Mouse (Mus musculus) hindbrain, embryonic 12.5 days (tissue): ENCODE measurements around the gene Sf1. TPM values are rescaled to one million over a fixed set of nuclear protein-coding genes. Genes with fewer than 3 reads are reported as not detected.

Experiments
- ATAC-seq: fragments of 200-750 bp; cut with Nextera tagmentation; 2 replicates; pipeline ENCODE4 v1.8.0; 2017; ENCODE audit warnings: moderate TSS enrichment; ENCODE audit not compliant: low FRiP score
- H3K27ac ChIP-seq: fragments of 300-500 bp; sonication (generic); 2 replicates; pipeline ENCODE4 v1.5.1; 2016; ENCODE audit warnings: mild to moderate bottlenecking
- H3K27me3 ChIP-seq: fragments of 300-500 bp; sonication (generic); 2 replicates; pipeline ENCODE4 v1.6.1; 2016; ENCODE audit warnings: mild to moderate bottlenecking
- H3K36me3 ChIP-seq: fragments of 300-500 bp; sonication (generic); 2 replicates; pipeline ENCODE4 v1.6.1; 2016; ENCODE audit warnings: mild to moderate bottlenecking
- H3K4me1 ChIP-seq: fragments of 300-500 bp; sonication (generic); 2 replicates; pipeline ENCODE4 v1.6.1; 2016
- H3K4me2 ChIP-seq: fragments of 300-500 bp; sonication (generic); replicated peaks from 2 replicates; pipeline ENCODE4 v1.6.1; 2016; ENCODE audit warnings: mild to moderate bottlenecking
- H3K4me3 ChIP-seq: fragments of 300-500 bp; sonication (generic); 2 replicates; pipeline ENCODE4 v1.5.1; 2016; ENCODE audit warnings: mild to moderate bottlenecking
- H3K9ac ChIP-seq: fragments of 300-500 bp; sonication (generic); 2 replicates; pipeline ENCODE4 v1.6.1; 2016; ENCODE audit warnings: mild to moderate bottlenecking, moderate library complexity
- H3K9me3 ChIP-seq: fragments of 300-500 bp; sonication (generic); replicated peaks from 2 replicates; pipeline ENCODE4 v1.6.1; 2016; ENCODE audit warnings: mild to moderate bottlenecking
- WGBS: fragments of 180-500 bp; shearing (Covaris S2); methylation state at CpG from one replicate; pipeline ENCODE4 v1.1.7; 2016; 5-methylcytosine and 5-hydroxymethylcytosine counted together
- polyA plus RNA-seq: library from polyadenylated mRNA; unstranded; fragments of >200 nt; fragmentation: Nextera tagmentation; extraction: Ambion mirVana; gene quantifications from 2 replicates; pipeline ENCODE4 v1.2.1, GENCODE M21; 2016

The Sf1 gene
- polyA plus RNA-seq, 1 experiment from 2014 or later = 168 TPM

DNA sequence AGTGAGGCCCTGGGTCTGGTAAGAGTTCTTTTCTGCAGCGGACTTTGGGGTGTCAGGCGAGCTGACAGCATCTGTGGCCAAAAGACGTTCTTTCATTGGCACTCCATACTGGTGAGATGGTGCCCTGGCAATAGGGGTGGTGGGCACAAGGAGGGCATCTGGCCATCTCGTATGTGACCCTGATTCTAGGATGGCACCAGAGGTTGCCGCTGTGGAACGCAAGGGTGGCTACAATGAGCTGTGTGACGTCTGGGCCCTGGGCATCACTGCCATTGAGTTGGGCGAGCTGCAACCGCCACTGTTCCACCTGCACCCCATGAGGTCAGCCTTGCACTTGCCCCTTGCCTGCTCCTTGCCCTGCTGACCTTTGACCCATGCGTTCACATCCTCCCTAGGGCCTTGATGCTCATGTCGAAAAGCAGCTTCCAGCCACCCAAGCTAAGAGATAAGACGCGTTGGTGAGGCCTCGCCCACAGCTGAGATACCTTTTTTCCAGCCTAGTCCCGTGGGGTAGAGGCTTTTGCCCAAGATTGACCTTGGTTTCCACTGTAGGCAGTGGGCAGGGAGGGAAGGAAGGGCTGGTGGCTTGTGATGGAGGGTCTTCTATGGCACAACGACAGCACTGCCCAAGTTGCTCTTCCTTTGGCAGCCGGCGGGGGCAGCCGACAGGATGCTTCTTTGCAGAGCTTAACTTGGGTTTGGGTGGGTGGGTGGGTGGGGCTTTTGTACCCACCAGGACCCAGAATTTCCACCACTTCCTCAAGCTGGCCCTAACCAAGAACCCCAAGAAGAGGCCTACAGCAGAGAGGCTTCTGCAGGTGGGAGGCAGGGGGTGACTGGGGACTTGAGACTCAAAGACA is 20.2 kb upstream of the Sf1 start:
- no peak overlapping the region for H3K4me2 ChIP-seq
- no peak overlapping the region for H3K4me3 ChIP-seq
- no peak for ATAC-seq
- no peak overlapping the region for H3K9ac ChIP-seq
- peaks cover 76% of the 10 kb centered on the region for H3K36me3 ChIP-seq
- H3K4me1 ChIP-seq = peaks cover 18% of the 10 kb centered on the region
- H3K9me3 ChIP-seq = no peaks in the 10 kb centered on the region
- no peaks in the 10 kb centered on the region for H3K27me3 ChIP-seq
- no peak overlapping the region for H3K27ac ChIP-seq
- WGBS = 89% methylated on average over 18 of the region's 19 CpGs

DNA sequence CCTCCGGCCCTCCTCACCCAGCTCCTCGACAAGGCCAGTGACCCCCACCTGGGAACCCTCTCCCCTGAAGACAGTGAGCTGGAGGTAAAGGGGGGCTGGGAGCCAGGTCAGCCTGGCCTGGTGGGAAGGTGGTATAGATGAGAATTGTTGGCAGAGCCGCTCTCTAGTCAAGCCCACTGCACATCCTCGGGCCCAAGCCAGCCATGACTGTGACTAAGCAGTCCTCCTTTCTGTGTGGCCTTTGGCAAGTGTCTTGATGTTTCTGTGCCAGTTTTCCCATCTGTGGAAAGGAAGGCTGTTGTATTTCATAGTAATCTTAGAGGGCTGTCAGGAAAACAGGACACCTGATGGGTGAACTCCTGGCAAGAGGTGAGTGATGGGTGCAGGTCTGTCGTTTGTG is 19.5 kb upstream of the Sf1 start:
- no peak overlapping the region for H3K4me2 ChIP-seq
- ATAC-seq = no peak
- H3K27ac ChIP-seq = no peak overlapping the region
- peaks cover 69% of the 10 kb centered on the region for H3K36me3 ChIP-seq
- H3K4me3 ChIP-seq = no peak overlapping the region
- WGBS = 87% methylated on average over 5 of the region's 5 CpGs
- no peaks in the 10 kb centered on the region for H3K9me3 ChIP-seq
- no peaks in the 10 kb centered on the region for H3K27me3 ChIP-seq
- H3K4me1 ChIP-seq = peaks cover 24% of the 10 kb centered on the region
- H3K9ac ChIP-seq = no peak overlapping the region

DNA sequence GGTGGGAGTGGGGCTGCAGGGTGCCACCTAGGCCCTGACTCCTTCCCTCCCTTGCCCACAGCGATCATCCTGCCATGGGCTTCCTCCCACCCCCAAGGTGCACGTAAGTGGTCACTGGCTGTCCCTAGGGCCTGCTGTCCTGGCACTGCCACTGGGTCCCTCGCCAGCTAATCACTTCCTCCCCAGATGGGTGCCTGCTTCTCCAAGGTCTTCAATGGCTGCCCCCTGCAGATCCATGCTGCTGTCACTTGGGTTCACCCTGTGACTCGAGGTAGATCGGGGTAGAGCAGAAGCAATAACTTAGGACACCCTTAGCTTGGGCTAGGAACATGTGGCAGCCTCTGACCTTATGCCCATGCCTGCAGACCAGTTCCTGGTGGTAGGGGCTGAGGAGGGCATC is 17.5 kb upstream of the Sf1 start:
- ATAC-seq = no peak
- 86% methylated on average over 5 of the region's 5 CpGs for WGBS
- peaks cover 61% of the 10 kb centered on the region for H3K36me3 ChIP-seq
- H3K9ac ChIP-seq = no peak overlapping the region
- H3K4me2 ChIP-seq = no peak overlapping the region
- peaks cover 23% of the 10 kb centered on the region for H3K4me1 ChIP-seq
- no peaks in the 10 kb centered on the region for H3K27me3 ChIP-seq
- no peak overlapping the region for H3K27ac ChIP-seq
- H3K4me3 ChIP-seq = no peak overlapping the region
- no peaks in the 10 kb centered on the region for H3K9me3 ChIP-seq

DNA sequence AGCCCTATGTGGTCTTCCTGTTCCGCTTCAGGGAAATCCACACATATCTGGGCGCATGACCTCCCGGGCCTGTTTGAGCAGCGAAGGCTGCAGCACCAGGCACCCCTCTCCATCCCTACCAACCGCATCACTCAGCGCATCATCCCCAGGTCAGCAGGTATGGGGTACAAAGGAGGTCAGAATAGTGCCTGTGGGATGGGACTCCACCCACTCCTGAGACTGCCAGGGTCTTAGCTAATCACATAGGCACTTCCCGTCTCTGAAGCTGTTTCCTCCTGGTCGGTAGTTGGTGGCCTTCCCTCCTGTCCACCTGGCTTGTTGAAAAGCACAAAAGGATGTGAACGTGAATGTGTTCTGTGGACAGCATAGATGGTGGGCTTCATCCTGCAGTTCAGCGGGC is 16.8 kb upstream of the Sf1 start:
- Histone ChIP-seq H3K27ac (no peak overlapping the region), H3K27me3 (no peaks in the 10 kb centered on the region), H3K9me3 (no peaks in the 10 kb centered on the region), H3K4me2 (no peak overlapping the region), H3K36me3 (peaks cover 61% of the 10 kb centered on the region), H3K9ac (no peak overlapping the region), H3K4me1 (peaks cover 16% of the 10 kb centered on the region), H3K4me3 (no peak overlapping the region)
- ATAC-seq = no peak
- WGBS = 90% methylated on average over 10 of the region's 10 CpGs

DNA sequence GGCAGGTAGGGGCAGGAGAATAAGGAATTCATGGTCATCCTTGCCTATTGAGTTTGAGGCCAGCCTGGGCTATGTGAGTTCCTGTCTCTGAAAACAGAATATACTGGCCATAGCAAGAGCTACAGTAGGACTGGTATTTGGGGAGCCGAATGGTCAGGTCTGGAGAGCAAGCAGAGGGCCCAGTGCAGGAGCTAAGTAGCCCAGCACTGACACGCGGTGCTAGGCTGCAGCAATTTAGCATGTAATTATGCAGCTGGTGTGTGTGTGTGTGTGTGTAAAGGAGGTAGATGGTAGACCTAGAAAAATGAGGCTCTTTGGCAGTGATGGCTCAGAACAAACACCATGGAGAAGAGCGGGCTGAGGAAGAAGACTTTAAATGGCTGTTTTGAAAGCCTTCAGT is 15.9 kb upstream of the Sf1 start:
- H3K4me2 ChIP-seq = no peak overlapping the region
- 94% methylated on average over 4 of the region's 4 CpGs for WGBS
- peaks cover 60% of the 10 kb centered on the region for H3K36me3 ChIP-seq

DNA sequence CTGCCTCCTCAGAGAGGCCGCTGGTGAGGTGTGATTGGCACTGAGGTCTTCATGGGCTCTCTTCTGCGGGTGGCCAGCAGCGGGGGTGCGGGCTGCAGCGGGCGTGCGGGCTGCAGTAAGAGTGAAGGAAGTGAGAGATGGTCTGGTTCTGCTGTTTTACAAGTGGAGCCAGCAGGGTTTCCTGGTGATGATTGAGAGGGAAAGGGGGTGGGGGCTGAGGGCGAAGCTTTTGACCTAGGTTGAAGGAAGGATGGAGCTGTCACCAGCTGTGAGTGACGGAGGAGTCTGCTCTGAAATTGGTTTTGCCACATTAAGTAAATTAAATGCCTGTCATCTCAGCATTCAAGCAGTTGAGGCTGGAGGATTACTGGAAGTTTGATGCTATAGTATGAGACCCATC is 14.8 kb upstream of the Sf1 start:
- H3K27ac ChIP-seq = 0 out of 2 replicates have a peak overlapping the region, but pooled peaks have one; percentile 30
- peaks cover 15% of the 10 kb centered on the region for H3K4me1 ChIP-seq
- ATAC-seq = no peak
- peaks cover 63% of the 10 kb centered on the region for H3K36me3 ChIP-seq
- no peaks in the 10 kb centered on the region for H3K9me3 ChIP-seq
- WGBS = 49% methylated on average over 9 of the region's 9 CpGs
- H3K9ac ChIP-seq = peak overlapping the region; percentile 39
- H3K4me2 ChIP-seq = no peak overlapping the region
- H3K4me3 ChIP-seq = no peak overlapping the region
- no peaks in the 10 kb centered on the region for H3K27me3 ChIP-seq

More for the DNA sequence above, 15.9 kb upstream of the Sf1 start:
- Histone ChIP-seq H3K4me1 (peaks cover 15% of the 10 kb centered on the region), H3K9ac (no peak overlapping the region), H3K9me3 (no peaks in the 10 kb centered on the region), H3K27ac (no peak overlapping the region), H3K27me3 (no peaks in the 10 kb centered on the region), H3K4me3 (no peak overlapping the region)
- ATAC-seq = no peak

DNA sequence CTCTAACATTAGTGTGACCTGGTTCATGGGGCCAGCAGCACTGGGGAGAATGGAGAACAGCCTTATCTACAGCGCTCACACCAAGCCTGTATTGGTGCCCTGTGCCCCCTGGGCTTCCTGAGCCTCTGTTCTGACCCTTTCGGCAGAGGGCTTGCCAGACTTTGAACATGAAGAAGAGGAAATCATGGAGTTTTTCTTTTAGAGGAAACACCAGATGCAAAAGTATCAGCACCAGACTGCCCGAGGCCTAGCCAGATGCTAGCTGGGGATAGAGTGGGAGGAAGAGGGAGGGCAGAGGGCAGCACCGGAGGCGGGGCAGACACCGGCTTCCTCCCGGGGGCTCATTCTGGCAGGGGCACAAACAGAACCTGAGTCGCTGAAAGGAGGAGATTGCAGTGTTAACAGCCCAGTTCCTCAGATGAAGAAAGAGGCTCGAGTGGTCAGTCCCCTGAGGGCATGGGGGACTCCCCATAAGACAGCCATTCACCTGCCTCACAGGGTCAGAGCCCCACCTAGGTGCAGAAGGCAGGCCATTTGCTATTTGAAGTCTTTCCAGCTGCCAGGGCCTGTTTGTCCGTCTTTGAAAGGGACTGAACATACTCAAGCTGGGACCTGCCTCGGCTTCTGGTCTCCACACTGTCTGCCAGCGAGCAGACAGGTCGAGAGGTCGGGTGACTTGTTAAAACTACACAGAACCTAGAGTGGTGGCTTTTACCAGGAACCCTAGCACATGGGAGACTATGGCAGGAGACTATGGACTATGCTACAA is 14.1 kb upstream of the Sf1 start:
- Histone ChIP-seq H3K27me3 (no peaks in the 10 kb centered on the region), H3K4me3 (no peak overlapping the region), H3K9me3 (no peaks in the 10 kb centered on the region), H3K4me1 (peaks cover 15% of the 10 kb centered on the region), H3K4me2 (no peak overlapping the region), H3K9ac (no peak overlapping the region), H3K36me3 (peaks cover 64% of the 10 kb centered on the region), H3K27ac (0 out of 2 replicates have a peak overlapping the region, but pooled peaks have one; percentile 30)
- ATAC-seq = no peak
- 41% methylated on average over 14 of the region's 14 CpGs for WGBS

DNA sequence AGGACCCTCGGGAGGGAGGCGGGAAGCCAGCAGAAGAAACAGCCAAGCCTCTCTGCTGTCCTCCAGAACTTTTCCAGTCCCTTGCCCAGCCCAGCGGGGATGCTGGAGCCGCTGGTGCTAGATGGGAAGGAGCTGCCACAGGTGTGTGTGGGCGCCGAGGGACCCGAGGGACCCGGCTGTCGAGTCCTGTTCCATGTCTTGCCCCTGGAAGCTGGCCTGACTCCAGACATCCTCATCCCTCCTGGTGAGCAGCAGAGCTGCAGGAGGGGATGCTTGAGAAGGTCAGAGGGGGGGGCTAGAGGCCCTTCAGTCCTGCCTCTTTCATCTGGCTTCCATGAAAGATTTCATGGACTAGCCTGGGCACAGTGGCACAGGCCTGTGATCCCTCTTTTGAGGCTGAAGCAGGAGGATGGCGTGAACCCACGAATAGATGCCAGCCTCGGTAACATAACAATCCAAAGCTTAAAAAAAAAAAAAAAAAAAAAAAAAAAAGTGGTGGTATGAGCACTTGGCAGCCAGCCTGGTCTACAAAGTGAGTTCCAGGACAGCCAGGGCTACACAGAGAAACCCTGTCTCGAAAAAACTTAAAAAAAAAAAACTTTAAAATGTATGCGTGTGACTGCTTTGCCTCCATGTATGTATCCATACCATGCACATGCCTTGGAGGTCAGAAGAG is 11.9 kb upstream of the Sf1 start:
- Histone ChIP-seq H3K36me3 (peaks cover 46% of the 10 kb centered on the region), H3K27me3 (no peaks in the 10 kb centered on the region), H3K4me1 (peaks cover 15% of the 10 kb centered on the region), H3K9me3 (no peaks in the 10 kb centered on the region), H3K4me2 (no peak overlapping the region), H3K4me3 (no peak overlapping the region), H3K9ac (no peak overlapping the region), H3K27ac (no peak overlapping the region; the same call in 1 of the 2 replicates)
- ATAC-seq = no peak
- 67% methylated on average over 14 of the region's 14 CpGs for WGBS

DNA sequence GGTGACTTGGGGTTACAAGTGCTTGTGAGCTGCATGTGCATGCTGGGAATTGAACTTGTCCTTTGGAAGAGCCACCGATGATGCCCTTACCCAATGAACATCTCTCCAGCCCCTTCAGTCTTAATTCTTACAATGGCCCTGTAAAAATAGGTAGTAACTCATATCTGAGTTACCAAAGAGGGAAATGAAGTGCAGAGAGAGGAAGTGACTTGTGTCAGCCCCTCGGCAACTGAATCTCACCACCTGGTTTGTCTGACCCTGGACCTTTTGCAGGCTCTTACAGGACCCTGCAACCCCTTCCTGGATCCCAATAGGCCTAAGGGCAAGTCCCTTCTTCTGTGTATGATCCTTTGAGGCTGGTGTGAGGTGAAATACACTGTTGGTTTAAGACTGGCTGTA is 11.4 kb upstream of the Sf1 start:
- Histone ChIP-seq H3K4me1 (peaks cover 15% of the 10 kb centered on the region), H3K4me2 (no peak overlapping the region), H3K9ac (no peak overlapping the region), H3K27me3 (no peaks in the 10 kb centered on the region), H3K36me3 (peaks cover 41% of the 10 kb centered on the region), H3K27ac (no peak overlapping the region), H3K4me3 (no peak overlapping the region), H3K9me3 (no peaks in the 10 kb centered on the region)
- 91% methylated on average over 2 of the region's 2 CpGs for WGBS
- ATAC-seq = no peak

DNA sequence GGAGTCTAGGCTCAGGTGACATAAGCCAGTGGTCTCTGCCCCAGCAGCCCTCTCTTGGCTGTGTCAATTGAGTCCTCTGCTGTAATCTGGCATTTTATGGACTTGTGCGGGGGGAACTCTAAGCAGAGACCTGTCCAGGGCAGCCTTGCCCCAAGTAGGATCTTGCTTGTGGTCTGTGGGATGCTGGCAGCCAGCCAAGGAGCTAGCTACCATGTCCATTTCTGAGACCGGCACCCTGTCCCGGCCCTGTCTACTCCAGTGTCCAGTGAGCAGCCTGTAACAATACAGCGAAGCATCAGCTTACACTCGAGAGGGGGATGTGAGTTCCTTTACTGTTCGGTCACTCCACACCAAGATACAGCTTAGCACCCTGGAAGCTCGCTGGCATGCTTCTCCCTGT is 9.5 kb upstream of the Sf1 start:
- no peak for ATAC-seq

DNA sequence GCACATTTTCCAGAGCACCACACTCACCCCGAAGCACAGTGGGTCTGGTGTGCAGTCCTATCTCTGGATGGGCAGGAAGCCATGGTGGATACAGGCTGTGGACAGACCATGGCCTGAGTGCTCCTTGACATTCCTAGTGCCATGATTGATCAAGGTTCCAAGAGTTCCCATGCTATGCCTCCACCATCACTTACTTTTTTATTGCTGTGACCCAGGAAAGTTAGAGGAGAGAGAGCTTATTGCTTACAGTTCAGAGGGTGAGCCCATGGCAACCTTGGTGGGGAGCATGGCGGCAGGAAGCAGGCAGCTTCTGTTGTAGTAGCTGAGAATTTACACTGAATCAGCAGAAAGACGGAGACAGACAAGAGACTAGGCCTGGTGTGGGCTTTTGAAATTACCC is 2.2 kb upstream of the Sf1 start:
- Histone ChIP-seq H3K9ac (no peak overlapping the region), H3K27me3 (no peaks in the 10 kb centered on the region), H3K4me2 (no peak overlapping the region), H3K36me3 (peaks cover 15% of the 10 kb centered on the region), H3K9me3 (no peaks in the 10 kb centered on the region), H3K4me3 (no peak overlapping the region), H3K27ac (no peak overlapping the region), H3K4me1 (peaks cover 18% of the 10 kb centered on the region)
- WGBS = 83% methylated on average over 3 of the region's 3 CpGs
- ATAC-seq = no peak

More for the DNA sequence above, 9.5 kb upstream of the Sf1 start:
- Histone ChIP-seq H3K27ac (no peak overlapping the region), H3K27me3 (no peaks in the 10 kb centered on the region), H3K4me2 (no peak overlapping the region), H3K9me3 (no peaks in the 10 kb centered on the region), H3K4me1 (peaks cover 9% of the 10 kb centered on the region), H3K36me3 (peaks cover 29% of the 10 kb centered on the region), H3K4me3 (no peak overlapping the region), H3K9ac (no peak overlapping the region)
- 90% methylated on average over 7 of the region's 7 CpGs for WGBS

DNA sequence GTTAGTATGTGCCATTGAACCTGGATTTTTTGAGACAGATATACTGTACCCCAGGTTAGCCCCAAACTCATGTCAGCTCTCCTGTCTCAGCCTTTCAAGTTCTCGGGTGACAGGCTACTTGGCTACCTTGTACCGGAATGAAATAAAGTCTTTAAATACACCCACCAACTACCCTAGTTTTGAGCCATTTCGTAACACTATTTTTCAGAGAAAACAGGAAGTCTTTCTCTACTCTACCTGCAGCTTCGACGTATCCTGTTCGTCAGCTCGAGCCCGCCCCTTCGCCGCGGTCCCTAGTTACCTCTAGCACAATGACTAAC is 439 bp upstream of the Sf1 start:
- H3K4me2 ChIP-seq = peak overlapping the region; percentile 56
- peaks cover 22% of the 10 kb centered on the region for H3K4me1 ChIP-seq
- no peaks in the 10 kb centered on the region for H3K9me3 ChIP-seq
- WGBS = 2% methylated on average over 11 of the region's 11 CpGs
- H3K4me3 ChIP-seq = peak overlapping the region; percentile 98
- peaks cover 32% of the 10 kb centered on the region for H3K36me3 ChIP-seq
- H3K9ac ChIP-seq = peak overlapping the region; percentile 54
- H3K27me3 ChIP-seq = no peaks in the 10 kb centered on the region
- H3K27ac ChIP-seq = peak overlapping the region; percentile 99
- no peak for ATAC-seq
